Mouse (Mus musculus) lung, postnatal 0 days (tissue): Measurements from ENCODE around the gene Polr3c. TPM values are rescaled to one million over a fixed set of nuclear protein-coding genes. Genes with fewer than 3 reads are reported as not detected.

Experiments
- ATAC-seq: fragments of 200-750 bp; cut with Nextera tagmentation; 2 replicates; pipeline ENCODE4 v1.8.0; 2017; ENCODE audit warnings: moderate library complexity
- DNase-seq: peaks from one replicate; pipeline ENCODE4 v3.0.0-alpha.2; 2016; ENCODE audit warnings: low spot score
- H3K27ac ChIP-seq: fragments of 300-500 bp; sonication (generic); 2 replicates; pipeline ENCODE4 v1.5.1; 2014; ENCODE audit warnings: antibody characterized with exemption, mild to moderate bottlenecking, low read length, mixed read lengths
- H3K27me3 ChIP-seq: fragments of 300-500 bp; sonication (generic); replicated peaks from 2 replicates; pipeline ENCODE4 v1.6.1; 2014; ENCODE audit warnings: low read length, mixed read lengths; ENCODE audit not compliant: insufficient read depth
- H3K36me3 ChIP-seq: fragments of 300-500 bp; sonication (generic); 2 replicates; pipeline ENCODE4 v1.6.1; 2014; ENCODE audit warnings: low read length, mixed read lengths; ENCODE audit not compliant: insufficient read depth
- H3K4me1 ChIP-seq: fragments of 300-500 bp; sonication (generic); 2 replicates; pipeline ENCODE4 v1.6.1; 2014; ENCODE audit warnings: antibody characterized with exemption, low read depth, low read length, mixed read lengths; ENCODE audit not compliant: insufficient read depth
- H3K4me2 ChIP-seq: fragments of 300-500 bp; sonication (generic); replicated peaks from 2 replicates; pipeline ENCODE4 v1.6.1; 2014; ENCODE audit warnings: low read depth, mild to moderate bottlenecking, low read length, moderate library complexity, mixed read lengths
- H3K4me3 ChIP-seq: fragments of 300-500 bp; sonication (generic); 2 replicates; pipeline ENCODE4 v1.5.1; 2014; ENCODE audit warnings: low read depth, low read length
- H3K9ac ChIP-seq: fragments of 300-500 bp; sonication (generic); replicated peaks from 2 replicates; pipeline ENCODE4 v1.6.1; 2014; ENCODE audit warnings: low read depth, mild to moderate bottlenecking
- H3K9me3 ChIP-seq: fragments of 300-500 bp; sonication (generic); 2 replicates; pipeline ENCODE4 v1.6.1; 2016; ENCODE audit warnings: low read length, mixed read lengths
- CTCF ChIP-seq: IDR thresholded peaks from 2 replicates; pipeline ENCODE4 v1.5.1; 2016; ENCODE audit warnings: antibody characterized with exemption, mild to moderate bottlenecking
- EP300 ChIP-seq: IDR thresholded peaks from 2 replicates; pipeline ENCODE4 v1.6.1; 2016; ENCODE audit warnings: antibody characterized with exemption, mild to moderate bottlenecking, control low read depth
- WGBS: fragments of 180-500 bp; shearing (Covaris S2); extraction: QIAGEN DNeasy Blood & Tissue Kit; methylation state at CpG from one replicate; pipeline ENCODE4 v1.1.7; 2014; 5-methylcytosine and 5-hydroxymethylcytosine counted together
- polyA plus RNA-seq: library from polyadenylated mRNA; unstranded; fragments of >200 nt; fragmentation: Nextera tagmentation; extraction: Ambion mirVana; gene quantifications from 2 replicates; pipeline ENCODE4 v1.2.1, GENCODE M21; 2015

Gene Polr3c
- polyA plus RNA-seq, 1 experiment from 2014 or later = 17.9 TPM

- no peak for TF ChIP-seq EP300
- TF ChIP-seq CTCF = no peak
- Histone ChIP-seq H3K27me3 (peaks cover 6% of the 10 kb centered on the region; the same call in 1 of the 2 replicates), H3K4me3 (no peak overlapping the region), H3K4me1 (no peaks in the 10 kb centered on the region), H3K27ac (no peak overlapping the region), H3K4me2 (no peak overlapping the region), H3K9me3 (no peaks in the 10 kb centered on the region), H3K9ac (no peak overlapping the region), H3K36me3 (no peaks in the 10 kb centered on the region)
- ATAC-seq (no peak), DNase-seq (no peak)
- WGBS = 62% methylated on average over 3 of the region's 3 CpGs
These were observed 51.7 kb downstream of the Polr3c start for GRCm38 (mm10) chr3:96675690-96676089.

GRCm38 (mm10) chr3:96675171-96675570 is 52.3 kb downstream of the Polr3c start:
- WGBS = 75% methylated on average over 3 of the region's 3 CpGs
- Histone ChIP-seq H3K9ac (no peak overlapping the region), H3K27ac (no peak overlapping the region), H3K27me3 (0 out of 2 replicates have a peak, but pooled peaks cover 6% of the 10 kb centered on the region), H3K36me3 (no peaks in the 10 kb centered on the region), H3K4me1 (0 out of 2 replicates have a peak, but pooled peaks cover 4% of the 10 kb centered on the region), H3K4me3 (no peak overlapping the region), H3K4me2 (no peak overlapping the region), H3K9me3 (no peaks in the 10 kb centered on the region)
- DNase-seq (no peak), ATAC-seq (no peak)
- TF ChIP-seq CTCF = no peak
- TF ChIP-seq EP300 = no peak

- Histone ChIP-seq H3K9me3 (no peaks in the 10 kb centered on the region), H3K36me3 (no peaks in the 10 kb centered on the region), H3K4me2 (no peak overlapping the region), H3K27ac (no peak overlapping the region), H3K27me3 (0 out of 2 replicates have a peak, but pooled peaks cover 2% of the 10 kb centered on the region), H3K9ac (no peak overlapping the region), H3K4me3 (no peak overlapping the region), H3K4me1 (0 out of 2 replicates have a peak, but pooled peaks cover 5% of the 10 kb centered on the region)
- 42% methylated on average over 8 of the region's 8 CpGs for WGBS
- ATAC-seq (no peak), DNase-seq (no peak)
- TF ChIP-seq CTCF = no peak
- no peak for TF ChIP-seq EP300
These were observed 53.0 kb downstream of the Polr3c start for GRCm38 (mm10) chr3:96674442-96674841.

GRCm38 (mm10) chr3:96673514-96673913 is 53.9 kb downstream of the Polr3c start:
- Histone ChIP-seq H3K9me3 (no peaks in the 10 kb centered on the region), H3K4me3 (no peak overlapping the region), H3K4me2 (no peak overlapping the region), H3K27ac (no peak overlapping the region), H3K27me3 (no peaks in the 10 kb centered on the region), H3K36me3 (no peaks in the 10 kb centered on the region), H3K4me1 (0 out of 2 replicates have a peak, but pooled peaks cover 5% of the 10 kb centered on the region), H3K9ac (no peak overlapping the region)
- no peak for TF ChIP-seq EP300
- no peak for TF ChIP-seq CTCF
- ATAC-seq (no peak), DNase-seq (no peak)
- WGBS = 75% methylated on average over 4 of the region's 4 CpGs

- Histone ChIP-seq H3K9ac (no peak overlapping the region), H3K4me3 (no peak overlapping the region), H3K27ac (no peak overlapping the region), H3K36me3 (no peaks in the 10 kb centered on the region), H3K9me3 (no peaks in the 10 kb centered on the region), H3K4me1 (0 out of 2 replicates have a peak, but pooled peaks cover 5% of the 10 kb centered on the region), H3K27me3 (no peaks in the 10 kb centered on the region), H3K4me2 (no peak overlapping the region)
- WGBS = 95% methylated on average over 5 of the region's 5 CpGs
- DNase-seq = no peak
- ATAC-seq = no peak
- no peak for TF ChIP-seq EP300
- TF ChIP-seq CTCF = no peak
These were observed 55.9 kb downstream of the Polr3c start for GRCm38 (mm10) chr3:96671519-96671918.

GRCm38 (mm10) chr3:96669727-96670468 is 57.5 kb downstream of the Polr3c start, which contains the start of gene Ankrd35:
Gene Ankrd35 (plus strand): TSS chr3:96670131.
- peak; percentile 96 for DNase-seq
- H3K4me2 ChIP-seq = peak within 1 kb of the TSS; percentile 64
- H3K9me3 ChIP-seq = no peaks in the 10 kb centered on the region
- peak; percentile 99 for ATAC-seq
- H3K4me3 ChIP-seq = peak within 1 kb of the TSS; percentile 28
- WGBS = 6% methylated on average over 30 of the region's 35 CpGs
- H3K9ac ChIP-seq = no peak within 1 kb of the TSS
- no peak within 1 kb of the TSS for H3K27ac ChIP-seq
- no peaks in the 10 kb centered on the region for H3K27me3 ChIP-seq
- TF ChIP-seq CTCF = peak; percentile 58
- TF ChIP-seq EP300 = no peak
- H3K4me1 ChIP-seq = 0 out of 2 replicates have a peak, but pooled peaks cover 5% of the 10 kb centered on the region
- no peaks in the 10 kb centered on the region for H3K36me3 ChIP-seq
